Mouse (Mus musculus): ENCODE results near the gene 4931408C20Rik. TPM values are rescaled to one million over a fixed set of nuclear protein-coding genes. Genes with fewer than 3 reads are reported as not detected.
A peak's percentile ranks its signal among the peaks of the same experiment; 100 is the strongest.

4931408C20Rik gene
- polyA plus RNA-seq (2014; fragmentation: Nextera tagmentation; extraction: Ambion mirVana) = not detected in 2 replicates

GRCm38 (mm10) chr1:26686842-26687760, at the start of gene 4931408C20Rik:
4931408C20Rik (minus strand) TSS chr1:26687460.
- Histone ChIP-seq H3K9ac (replicated peaks; ENCODE audit: low read length) (no peak within 1 kb of the TSS), H3K27ac (replicated peaks; ENCODE audit: low read depth, low read length) (no peak within 1 kb of the TSS), H3K27me3 (ENCODE audit: control insufficient read depth, insufficient read depth, low read length) (no peaks in the 10 kb centered on the region), H3K36me3 (ENCODE audit: control insufficient read depth, insufficient read depth, low read length) (no peaks in the 10 kb centered on the region), H3K4me2 (ENCODE audit: low read length) (no peak within 1 kb of the TSS), H3K9me3 (ENCODE audit: control insufficient read depth, low read length) (no peaks in the 10 kb centered on the region), H3K4me1 (ENCODE audit: control insufficient read depth, insufficient read depth, low read length) (no peaks in the 10 kb centered on the region), H3K4me3 (replicated peaks; ENCODE audit: low read depth, low read length) (no peak within 1 kb of the TSS)
- DNase-seq (peak; percentile 21), ATAC-seq (ENCODE audit: low FRiP score, low TSS enrichment) (peak; percentile 86)
- WGBS = 43% methylated on average over 1 of the region's 1 CpGs

DNA sequence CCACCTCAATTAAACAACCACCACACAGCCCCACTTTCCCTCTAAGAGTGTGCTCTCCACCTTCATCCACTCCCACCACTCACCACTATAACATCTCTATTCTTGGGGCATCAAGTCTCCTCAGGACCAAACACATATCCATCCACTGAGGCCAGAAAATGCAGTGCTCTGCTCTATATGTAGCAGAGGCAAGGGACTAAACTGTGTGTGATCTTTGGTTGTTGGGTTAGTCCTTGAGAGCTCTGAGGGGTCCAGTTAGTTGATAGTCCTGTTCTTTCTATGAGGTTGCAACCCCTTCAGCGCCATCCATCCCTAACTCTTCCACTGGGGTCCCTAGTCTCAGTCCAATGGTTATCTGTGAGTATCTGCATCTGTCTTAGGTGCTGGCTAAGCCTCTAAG, 666 bp upstream of the 4931408C20Rik start:
- Histone ChIP-seq H3K4me2 (ENCODE audit: low read length) (no peak overlapping the region), H3K4me3 (replicated peaks; ENCODE audit: low read depth, low read length) (no peak overlapping the region), H3K27me3 (ENCODE audit: control insufficient read depth, insufficient read depth, low read length) (no peaks in the 10 kb centered on the region), H3K9ac (replicated peaks; ENCODE audit: low read length) (no peak overlapping the region), H3K27ac (replicated peaks; ENCODE audit: low read depth, low read length) (no peak overlapping the region), H3K4me1 (ENCODE audit: control insufficient read depth, insufficient read depth, low read length) (no peaks in the 10 kb centered on the region), H3K9me3 (ENCODE audit: control insufficient read depth, low read length) (no peaks in the 10 kb centered on the region), H3K36me3 (ENCODE audit: control insufficient read depth, insufficient read depth, low read length) (no peaks in the 10 kb centered on the region)
- ATAC-seq (ENCODE audit: low FRiP score, low TSS enrichment) (peak; percentile 78), DNase-seq (peak; percentile 11)
- WGBS = 74% methylated on average over 1 of the region's 1 CpGs

GRCm38 (mm10) chr1:26685952-26686693, 1.1 kb downstream of the 4931408C20Rik start:
- peak; percentile 5 for DNase-seq
- Histone ChIP-seq H3K36me3 (ENCODE audit: control insufficient read depth, insufficient read depth, low read length) (no peaks in the 10 kb centered on the region), H3K4me2 (ENCODE audit: low read length) (no peak overlapping the region), H3K9me3 (ENCODE audit: control insufficient read depth, low read length) (no peaks in the 10 kb centered on the region), H3K9ac (replicated peaks; ENCODE audit: low read length) (no peak overlapping the region), H3K27ac (replicated peaks; ENCODE audit: low read depth, low read length) (no peak overlapping the region), H3K4me1 (ENCODE audit: control insufficient read depth, insufficient read depth, low read length) (no peaks in the 10 kb centered on the region), H3K4me3 (replicated peaks; ENCODE audit: low read depth, low read length) (no peak overlapping the region), H3K27me3 (ENCODE audit: control insufficient read depth, insufficient read depth, low read length) (no peaks in the 10 kb centered on the region)
- peak; percentile 39; the same call in 1 of the 2 replicates for ATAC-seq (ENCODE audit: low FRiP score, low TSS enrichment)

DNA sequence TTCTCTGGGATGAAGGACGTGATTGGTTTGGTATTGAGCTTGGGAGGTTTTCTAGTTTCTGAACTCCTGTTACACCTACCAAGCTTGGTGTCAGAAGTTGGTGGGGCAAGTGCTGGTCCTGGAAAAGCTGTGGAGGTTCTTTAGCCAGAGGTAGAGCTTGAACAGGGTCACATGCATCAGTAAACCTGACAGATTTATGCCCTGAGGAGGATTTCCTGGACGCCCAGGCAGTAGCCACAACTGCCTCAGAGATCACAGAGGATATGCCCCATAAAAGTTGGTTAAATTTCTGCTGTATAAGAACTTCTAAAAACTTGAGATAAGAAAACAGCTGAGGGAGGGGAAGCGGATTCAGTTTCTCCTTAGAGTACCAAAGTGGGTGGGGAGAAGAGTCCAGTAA, 1.9 kb downstream of the 4931408C20Rik start:
- H3K4me1 ChIP-seq (ENCODE audit: control insufficient read depth, insufficient read depth, low read length) = no peaks in the 10 kb centered on the region
- H3K4me3 ChIP-seq (replicated peaks; ENCODE audit: low read depth, low read length) = no peak overlapping the region
- no peaks in the 10 kb centered on the region for H3K9me3 ChIP-seq (ENCODE audit: control insufficient read depth, low read length)
- H3K4me2 ChIP-seq (ENCODE audit: low read length) = no peak overlapping the region
- H3K27ac ChIP-seq (replicated peaks; ENCODE audit: low read depth, low read length) = no peak overlapping the region
- H3K36me3 ChIP-seq (ENCODE audit: control insufficient read depth, insufficient read depth, low read length) = no peaks in the 10 kb centered on the region
- H3K9ac ChIP-seq (replicated peaks; ENCODE audit: low read length) = no peak overlapping the region
- DNase-seq (no peak), ATAC-seq (ENCODE audit: low FRiP score, low TSS enrichment) (no peak)
- no peaks in the 10 kb centered on the region for H3K27me3 ChIP-seq (ENCODE audit: control insufficient read depth, insufficient read depth, low read length)
- 89% methylated on average over 3 of the region's 3 CpGs for WGBS

DNA sequence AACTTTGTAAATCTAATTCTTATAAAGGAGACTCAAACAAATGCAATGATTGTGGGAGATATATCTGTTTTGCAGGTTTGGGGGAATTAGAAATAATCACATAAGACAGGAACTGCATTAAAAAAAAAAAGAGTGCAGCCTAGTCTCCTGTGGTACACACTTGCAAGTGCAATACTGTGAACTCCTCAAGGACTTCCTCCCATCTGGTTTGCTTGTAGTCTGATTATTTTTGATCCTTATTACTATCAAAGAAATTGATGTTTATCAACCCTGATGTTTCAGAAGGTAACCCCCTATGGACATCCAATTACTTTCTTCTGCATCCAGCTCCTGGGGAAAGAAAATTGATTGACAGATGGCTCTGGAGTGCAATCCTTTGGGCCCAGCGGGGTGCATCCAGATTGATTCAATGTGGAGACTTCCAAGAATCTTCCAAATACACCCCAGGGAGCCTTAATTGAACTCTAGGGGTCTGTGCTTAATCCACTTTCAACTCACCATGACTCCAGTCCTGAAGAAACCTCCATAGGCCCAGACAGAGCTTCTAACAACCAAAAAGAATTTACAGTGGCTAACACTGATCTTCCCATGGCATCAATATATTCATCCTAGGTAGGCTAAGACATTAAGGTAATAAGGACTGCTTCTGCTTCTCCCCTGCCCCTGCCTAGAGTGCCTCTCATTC, 37.4 kb downstream of the 4931408C20Rik start:
- H3K9me3 ChIP-seq (ENCODE audit: control insufficient read depth, low read length) = no peaks in the 10 kb centered on the region
- H3K4me3 ChIP-seq (replicated peaks; ENCODE audit: low read depth, low read length) = no peak overlapping the region
- H3K4me1 ChIP-seq (ENCODE audit: control insufficient read depth, insufficient read depth, low read length) = 0 out of 2 replicates have a peak, but pooled peaks cover 3% of the 10 kb centered on the region
- H3K9ac ChIP-seq (replicated peaks; ENCODE audit: low read length) = no peak overlapping the region
- H3K27me3 ChIP-seq (ENCODE audit: control insufficient read depth, insufficient read depth, low read length) = no peaks in the 10 kb centered on the region
- DNase-seq = peak; percentile 69
- no peak overlapping the region for H3K27ac ChIP-seq (replicated peaks; ENCODE audit: low read depth, low read length)
- 31% methylated on average over 1 of the region's 1 CpGs for WGBS
- H3K4me2 ChIP-seq (ENCODE audit: low read length) = no peak overlapping the region
- no peaks in the 10 kb centered on the region for H3K36me3 ChIP-seq (ENCODE audit: control insufficient read depth, insufficient read depth, low read length)
- ATAC-seq (ENCODE audit: low FRiP score, low TSS enrichment) = peak; percentile 71

GRCm38 (mm10) chr1:26636051-26636450, 51.2 kb downstream of the 4931408C20Rik start:
- Histone ChIP-seq H3K36me3 (ENCODE audit: control insufficient read depth, insufficient read depth, low read length) (no peaks in the 10 kb centered on the region), H3K27ac (replicated peaks; ENCODE audit: low read depth, low read length) (no peak overlapping the region), H3K4me2 (ENCODE audit: low read length) (no peak overlapping the region), H3K27me3 (ENCODE audit: control insufficient read depth, insufficient read depth, low read length) (no peaks in the 10 kb centered on the region), H3K4me1 (ENCODE audit: control insufficient read depth, insufficient read depth, low read length) (no peaks in the 10 kb centered on the region), H3K9ac (replicated peaks; ENCODE audit: low read length) (no peak overlapping the region), H3K4me3 (replicated peaks; ENCODE audit: low read depth, low read length) (no peak overlapping the region), H3K9me3 (ENCODE audit: control insufficient read depth, low read length) (no peaks in the 10 kb centered on the region)
- WGBS = 95% methylated on average over 5 of the region's 5 CpGs
- DNase-seq (no peak), ATAC-seq (ENCODE audit: low FRiP score, low TSS enrichment) (no peak)
